Mouse (Mus musculus): ENCODE measurements around the gene Themis. TPM values are rescaled to one million over a fixed set of nuclear protein-coding genes. Genes with fewer than 3 reads are reported as not detected.
A peak's percentile ranks its signal among the peaks of the same experiment; 100 is the strongest.

The Themis gene
- under 1 TPM in 1 of 2 experiments, not detected in 1; 0.21 TPM for total RNA-seq (2021)
- long read RNA-seq, experiment 1, result 0 reads
- long read RNA-seq, experiment 2, result 0 reads

- DNase-seq, result peak; percentile 19
Measured at GRCm38 (mm10) chr10:28668261-28668660, at the start of gene Themis. Gene Themis, plus strand, starts transcription at chr10:28668360.

GRCm38 (mm10) chr10:28619415-28619814 is 48.7 kb upstream of the Themis start:
- DNase-seq, result no peak

DNA sequence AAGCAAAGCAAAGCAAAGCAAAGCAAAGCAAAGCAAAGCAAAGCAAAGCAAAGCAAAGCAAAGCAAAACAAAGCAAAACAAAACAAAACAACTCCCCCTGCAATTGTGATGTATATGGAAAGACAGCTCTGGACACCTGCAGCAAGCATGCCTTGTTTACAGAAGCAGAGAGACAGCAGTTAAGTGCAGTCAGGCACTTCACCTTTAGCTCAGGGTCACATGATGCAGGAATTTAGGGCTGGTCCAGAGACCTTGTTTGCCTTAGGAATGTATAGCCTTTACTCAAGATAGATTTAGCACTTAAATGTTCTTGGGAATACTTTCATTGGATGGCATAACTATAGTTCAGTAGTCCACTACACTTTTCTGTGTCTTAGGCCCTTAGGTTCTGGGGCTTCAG is 32.1 kb upstream of the Themis start:
- DNase-seq, result no peak

DNA sequence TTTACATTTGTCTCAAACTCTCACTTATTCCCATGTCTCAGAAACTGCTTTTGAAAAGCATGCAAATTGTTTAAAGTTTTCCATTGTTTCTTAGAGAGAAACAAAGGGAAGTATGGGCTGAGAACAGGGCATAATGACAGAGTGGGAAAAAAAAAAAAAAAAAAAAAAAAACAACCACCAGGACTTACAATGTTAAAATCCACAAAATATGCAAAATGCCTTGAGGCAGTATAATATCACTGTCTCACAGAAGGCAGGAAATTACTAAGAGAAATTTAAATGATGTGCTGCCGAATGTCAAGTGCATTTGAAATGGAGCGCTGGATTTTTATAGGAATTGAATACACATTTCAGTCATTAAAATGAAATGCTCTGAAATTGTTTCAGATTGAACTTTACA is 26.3 kb upstream of the Themis start:
- no peak for DNase-seq

DNA sequence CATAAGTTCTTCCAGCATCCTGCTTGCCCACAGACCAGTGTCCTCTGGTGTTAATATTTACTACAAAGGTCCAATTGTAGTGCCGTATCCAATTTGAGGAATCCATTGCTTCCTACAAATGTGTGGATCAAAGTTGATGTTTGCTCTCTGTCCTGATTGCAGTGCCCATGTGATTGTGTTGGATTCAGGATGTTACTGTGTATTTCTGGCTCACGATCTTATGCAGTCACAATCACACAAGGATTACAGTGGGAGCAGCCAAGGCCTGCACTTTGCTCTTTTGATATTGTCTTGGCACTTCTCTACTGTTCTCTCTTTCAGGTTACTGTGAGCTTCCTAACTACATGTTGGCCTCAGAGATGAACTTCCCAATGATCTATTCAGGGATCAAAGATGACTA is 20.3 kb upstream of the Themis start:
- no peak for DNase-seq

DNA sequence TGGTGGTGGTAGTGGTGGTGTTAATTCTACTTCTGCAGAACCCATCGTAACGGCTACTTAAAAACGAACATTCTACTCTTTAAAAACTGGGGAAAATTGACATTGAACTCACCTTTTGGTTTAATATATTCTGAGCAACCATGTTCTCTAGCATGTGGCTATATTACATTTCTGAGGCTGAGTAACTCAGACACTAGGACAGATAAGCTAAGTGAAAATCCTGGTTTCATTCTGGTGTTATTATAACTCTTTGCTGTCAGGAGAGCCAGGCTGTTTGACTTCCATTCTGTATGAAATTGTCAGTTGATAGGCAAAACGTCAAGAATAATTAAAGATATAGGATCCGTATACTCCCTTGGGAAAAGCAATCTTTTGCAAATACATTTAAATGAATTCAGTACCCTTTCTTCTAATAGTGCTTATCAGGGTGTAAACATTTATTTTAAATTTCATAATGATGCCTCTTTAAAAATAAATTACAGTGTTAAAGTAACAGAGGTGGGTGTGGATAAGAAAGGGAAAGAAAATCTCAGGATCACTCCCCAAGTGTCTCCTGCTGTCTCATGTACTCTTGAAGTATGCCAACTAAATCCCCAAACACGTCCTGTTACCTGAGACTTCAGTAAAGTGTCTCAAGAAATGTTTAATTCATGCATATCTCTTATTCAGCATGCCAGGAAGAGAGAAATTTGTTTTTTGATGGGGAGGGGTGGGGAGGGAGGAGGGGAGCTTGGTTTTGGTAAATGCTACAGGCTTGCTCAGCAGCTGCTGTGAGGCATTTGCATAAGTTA is 18.9 kb upstream of the Themis start:
- no peak for DNase-seq

- DNase-seq, result no peak
Measured at GRCm38 (mm10) chr10:28649900-28650160, 18.3 kb upstream of the Themis start.

GRCm38 (mm10) chr10:28651910-28652309 is 16.2 kb upstream of the Themis start:
- no peak for DNase-seq

DNA sequence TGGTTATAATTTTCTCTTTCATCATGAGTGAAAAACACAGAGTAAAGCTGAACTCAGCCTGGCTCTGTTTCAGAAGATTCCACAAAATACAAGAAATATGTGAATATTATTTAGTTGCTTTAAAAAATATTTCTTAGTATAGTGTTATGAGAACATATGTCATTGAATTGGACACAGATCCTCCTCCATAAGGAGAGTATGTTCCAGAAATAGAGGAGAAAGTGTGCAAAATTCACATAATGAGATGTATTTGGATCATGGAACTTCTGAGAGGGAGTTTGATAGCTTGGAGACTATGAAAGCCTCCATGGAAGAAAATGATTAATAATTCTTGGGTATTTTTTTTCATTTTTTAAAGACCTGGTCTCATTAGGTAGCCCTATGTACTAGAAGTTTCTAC is 13.4 kb upstream of the Themis start:
- DNase-seq, result no peak

DNA sequence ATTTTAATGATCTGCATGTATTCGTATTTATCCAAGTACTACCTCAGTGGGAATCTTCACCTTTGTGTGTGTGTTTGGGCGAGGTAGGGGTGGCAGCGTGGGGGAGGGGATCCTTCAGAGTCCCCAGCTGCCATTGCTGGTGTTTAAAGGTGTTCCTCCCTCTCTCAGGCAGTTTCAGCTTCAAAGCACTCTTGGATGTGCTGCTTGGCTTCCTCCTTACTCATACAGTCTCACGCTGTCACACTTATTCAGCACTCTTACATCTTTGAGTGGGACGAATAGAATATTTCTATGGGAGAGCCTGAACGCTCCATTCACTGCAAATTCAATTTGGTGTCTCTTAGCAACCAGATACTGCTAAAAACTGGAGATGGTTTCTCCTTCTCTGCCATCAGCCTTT is 3.0 kb upstream of the Themis start:
- no peak for DNase-seq

DNA sequence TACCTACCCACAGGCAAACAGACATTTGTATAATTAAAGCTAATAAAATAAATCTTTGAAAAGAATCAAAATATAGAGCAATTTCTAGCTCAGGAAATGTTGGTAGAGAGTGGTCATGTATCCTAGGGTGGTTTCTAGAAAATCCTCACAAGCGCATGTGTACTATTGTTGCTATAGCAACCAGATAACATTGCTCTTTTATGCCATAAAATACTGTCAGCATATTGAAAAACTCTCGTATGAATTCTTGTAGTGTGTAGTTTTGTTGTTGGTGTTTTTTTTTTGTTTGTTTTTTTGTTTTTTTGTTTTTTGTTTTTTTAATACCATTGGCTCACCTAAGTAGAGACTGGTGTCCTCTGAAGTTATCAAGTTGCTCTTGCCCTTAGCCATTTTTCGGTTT is 5.8 kb downstream of the Themis start:
- no peak for DNase-seq

GRCm38 (mm10) chr10:28675337-28675736 is 7.2 kb downstream of the Themis start:
- no peak for DNase-seq

DNA sequence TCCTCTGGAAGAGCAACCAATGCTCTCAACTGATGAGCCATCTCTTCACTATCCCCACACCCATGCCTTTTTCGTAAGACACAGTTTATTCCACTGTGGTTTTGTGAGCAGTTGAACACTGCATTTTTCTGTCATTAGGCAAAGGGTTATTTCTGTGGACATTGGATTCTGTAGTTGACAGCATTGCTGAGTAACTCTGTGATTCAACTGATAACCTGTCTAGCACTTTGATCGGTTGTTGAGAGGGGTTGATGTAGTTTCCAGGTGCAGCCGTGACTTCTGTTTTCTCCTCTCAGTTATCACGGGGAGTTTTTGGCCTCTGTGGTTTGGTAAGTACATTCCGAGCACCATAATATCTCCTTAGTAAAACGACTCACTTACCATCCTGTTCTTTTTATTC is 26.8 kb downstream of the Themis start:
- no peak for DNase-seq

GRCm38 (mm10) chr10:28696032-28696431 is 27.9 kb downstream of the Themis start:
- no peak for DNase-seq

DNA sequence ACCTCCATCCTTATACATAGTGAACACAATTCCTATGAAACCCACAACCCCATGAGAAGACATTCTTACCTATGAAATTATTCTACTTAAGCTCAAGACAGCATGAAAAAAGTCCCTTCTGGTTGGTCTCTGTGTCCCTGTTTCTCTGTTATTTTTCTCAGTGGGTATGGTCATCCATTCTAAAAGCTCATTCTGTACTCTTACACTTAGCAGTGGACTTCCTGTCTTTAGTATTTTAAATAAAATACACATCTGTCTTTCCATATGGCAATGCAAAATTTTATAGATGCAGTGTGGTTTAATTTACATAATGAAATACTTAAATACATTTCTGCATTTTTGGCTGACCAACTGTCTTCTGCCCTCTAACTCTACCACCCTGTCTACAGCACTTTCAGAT is 30.0 kb downstream of the Themis start:
- no peak for DNase-seq

DNA sequence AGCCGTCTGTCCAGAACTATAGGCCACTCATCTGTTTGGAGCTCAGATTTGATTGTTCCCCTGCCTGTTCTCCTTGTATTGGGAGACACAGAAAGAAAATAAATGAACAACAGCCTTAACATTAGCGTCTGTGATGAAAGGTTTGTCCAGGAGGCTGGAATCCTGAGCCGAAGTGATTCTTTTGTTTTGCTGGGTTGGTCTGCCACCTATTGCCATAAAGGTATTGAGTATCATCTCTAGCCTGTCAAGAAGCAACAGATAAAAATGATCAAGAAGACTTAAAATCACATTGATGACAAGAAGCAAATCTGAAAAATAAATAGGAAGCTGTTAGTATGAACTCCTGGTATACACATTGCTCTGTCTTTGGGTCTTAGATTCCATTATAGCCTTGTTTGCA is 53.7 kb downstream of the Themis start:
- no peak for DNase-seq

DNA sequence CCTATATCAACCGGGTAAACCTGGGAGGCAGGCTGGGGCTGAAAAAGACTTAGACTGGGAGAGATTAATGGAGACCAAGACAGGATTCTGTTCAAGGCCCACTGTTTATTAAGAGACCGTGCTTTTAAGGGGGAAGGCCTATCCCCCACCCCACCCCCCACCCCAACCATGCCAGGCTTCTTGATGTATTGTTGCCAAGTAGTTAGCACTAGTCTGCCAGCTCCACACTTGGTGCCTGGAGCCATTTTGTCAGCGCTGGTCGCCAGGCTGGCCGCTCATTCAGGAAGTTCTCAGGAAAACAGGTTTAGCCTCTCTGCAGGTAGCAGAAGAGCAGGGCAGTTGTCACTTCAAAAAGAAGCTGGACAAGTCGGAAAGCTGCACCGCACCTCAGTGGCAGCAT is 55.1 kb downstream of the Themis start:
- no peak for DNase-seq

- DNase-seq, result no peak
Measured at GRCm38 (mm10) chr10:28730122-28730521, 62.0 kb downstream of the Themis start.

DNA sequence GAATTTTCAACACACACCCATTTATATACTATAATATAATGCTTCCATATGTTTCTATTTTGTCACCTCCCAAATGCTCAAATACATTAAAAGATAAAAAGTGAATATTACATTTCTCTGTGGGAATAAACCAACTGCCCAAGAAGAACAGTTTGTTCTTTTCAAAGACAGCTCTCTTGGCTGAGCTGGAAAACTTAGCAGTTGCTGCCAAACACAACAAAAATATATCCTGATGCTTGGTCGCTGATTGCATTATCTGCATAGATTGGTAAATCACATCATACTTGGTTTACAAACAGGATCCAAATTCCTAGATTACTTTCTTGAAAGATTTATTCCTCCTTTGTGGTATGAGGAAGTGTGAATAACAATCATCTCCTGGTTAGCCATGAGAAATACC is 69.8 kb downstream of the Themis start:
- no peak for DNase-seq

- no peak for DNase-seq
Measured at GRCm38 (mm10) chr10:28746426-28746825, 78.3 kb downstream of the Themis start.

DNA sequence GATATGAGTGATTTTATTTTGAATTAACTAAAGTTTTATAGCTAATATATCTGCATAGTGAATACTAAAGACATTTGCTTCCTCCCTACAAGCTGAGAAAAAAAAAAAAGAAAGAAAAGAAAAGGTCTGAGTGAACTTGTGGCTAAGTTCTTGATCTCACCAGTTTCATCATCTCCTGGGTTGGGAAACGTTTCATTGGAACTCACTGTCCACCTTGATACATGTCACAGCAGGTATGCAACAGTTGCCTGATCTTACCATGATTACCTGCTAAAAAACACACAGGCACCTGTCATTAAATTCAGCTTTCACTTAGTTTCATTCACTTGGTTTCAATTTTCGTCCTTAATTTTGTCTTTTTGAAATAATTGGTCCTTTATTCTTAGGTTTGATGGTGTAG is 85.2 kb downstream of the Themis start:
- DNase-seq, result no peak

DNA sequence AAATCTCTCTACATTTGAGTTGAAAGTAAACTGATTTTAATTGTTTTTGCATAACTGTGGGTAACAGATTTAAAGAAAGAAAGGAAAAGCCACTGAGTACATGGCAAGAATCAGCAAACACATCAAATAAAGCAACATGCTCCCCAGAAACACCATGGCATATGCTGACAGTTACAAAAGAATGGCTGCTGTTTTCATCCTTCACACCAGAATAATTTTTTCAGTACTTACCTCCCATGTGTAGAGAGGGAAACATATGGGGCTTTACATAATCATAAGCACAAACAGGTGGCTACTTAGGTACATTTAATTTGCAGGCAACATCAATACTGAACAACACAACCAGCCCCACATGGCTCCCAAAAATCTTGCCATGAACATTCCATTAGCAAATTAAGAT is 86.8 kb downstream of the Themis start:
- DNase-seq, result no peak

GRCm38 (mm10) chr10:28776777-28777402 is 108.7 kb downstream of the Themis start:
- no peak for DNase-seq

DNA sequence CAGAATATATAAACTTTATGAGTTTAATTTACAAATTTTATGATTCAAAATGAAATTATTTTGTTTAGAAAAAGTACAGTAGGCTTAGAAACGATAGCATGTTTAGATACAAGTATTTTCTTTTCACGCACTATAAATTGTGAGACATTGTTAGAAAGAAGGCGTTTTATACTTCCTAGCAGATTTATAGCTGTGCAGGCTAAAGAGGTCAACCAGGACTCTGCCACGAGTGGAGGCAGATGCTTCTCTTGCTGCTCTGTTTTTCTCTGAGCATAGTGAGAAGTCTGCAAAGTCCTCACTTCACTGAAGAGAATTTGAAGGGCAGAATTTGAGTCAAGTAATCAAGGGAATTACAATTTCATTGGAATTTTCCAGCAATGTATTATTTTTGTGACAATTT is 131.3 kb downstream of the Themis start:
- no peak for DNase-seq
